In the genomic region with DNA sequence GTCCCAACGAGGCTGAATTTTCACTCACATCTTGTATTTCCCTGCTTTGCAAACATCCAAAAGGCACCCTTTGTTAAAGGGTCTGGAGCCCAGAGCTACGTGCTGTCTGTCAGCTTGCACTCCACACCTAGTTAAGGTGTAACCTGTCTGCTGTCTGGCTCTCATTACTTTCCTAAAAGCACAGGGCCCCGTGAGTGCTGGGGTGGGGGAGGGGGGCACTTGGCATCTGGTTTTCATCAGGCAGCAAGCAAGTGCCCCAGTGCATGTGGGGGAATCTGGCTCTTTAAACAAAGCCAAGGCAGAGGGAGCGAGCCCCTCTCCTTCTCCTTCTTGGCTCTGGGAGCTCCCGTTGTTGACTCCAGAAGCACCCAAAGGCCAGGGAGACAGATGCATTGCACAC, we compare ENCODE assay signal across 9 mouse cellular contexts. TPM values are rescaled to one million over a fixed set of nuclear protein-coding genes. Genes with fewer than 3 reads are reported as not detected.
A peak's percentile ranks its signal among the peaks of the same experiment; 100 is the strongest.
DNase-seq lines count a peak whose midpoint lies in the region; ATAC-seq and TF ChIP-seq lines count a peak whose summit lies in the region.
"Had no signal": no experiment of that assay in that cellular context is flagged by ENCODE, and none has a peak within 500 bp of the region (broad histone marks: within the 10 kb centered on the region; RNA-seq: fewer than 3 reads in every experiment).

No protein-coding gene starts in this region.

- H3K27ac ChIP-seq in heart, embryonic 10.5 days = peak overlapping the region; percentile 75
- H3K27ac ChIP-seq in lung, embryonic 14.5 days (ENCODE audit: low read depth) = peak overlapping the region; percentile 87
- H3K27ac ChIP-seq in intestine, embryonic 15.5 days = peak overlapping the region; percentile 38; the same call in 1 of the 2 replicates
- peak overlapping the region; percentile 52; the same call in 1 of the 2 replicates for H3K27ac ChIP-seq in stomach, embryonic 15.5 days
- no peak overlapping the region for H3K27ac ChIP-seq in thymus, adult 2 months (ENCODE audit: control insufficient read depth, insufficient read depth, low read length)

- TF ChIP-seq CTCF in lung, embryonic 14.5 days (IDR thresholded peaks at IDR 0.05; ENCODE audit: low read depth) = no peak
- no peak for TF ChIP-seq CTCF in thymus, adult 2 months (IDR thresholded peaks at IDR 0.05; ENCODE audit: borderline replicate concordance, control insufficient read depth, extremely low read depth, insufficient read depth, low read length, poor library complexity)

- H3K27me3 ChIP-seq in heart, embryonic 10.5 days (ENCODE audit: insufficient read depth, poor library complexity, severe bottlenecking) = no peaks in the 10 kb centered on the region
- no peaks in the 10 kb centered on the region for H3K27me3 ChIP-seq in lung, embryonic 14.5 days (ENCODE audit: insufficient read depth, low read length)
- no peaks in the 10 kb centered on the region for H3K27me3 ChIP-seq in intestine, embryonic 15.5 days (replicated peaks)
- H3K27me3 ChIP-seq in stomach, embryonic 15.5 days (replicated peaks) = no peaks in the 10 kb centered on the region
- H3K27me3 ChIP-seq in thymus, adult 2 months (ENCODE audit: control insufficient read depth, insufficient read depth, low read length) = no peaks in the 10 kb centered on the region

- no peak for DNase-seq in heart, embryonic 10.5 days (ENCODE audit: low spot score)
- no peak for DNase-seq in heart, adult 9 months (ENCODE audit: low spot score in 2 of 2)
- peak; percentile 46 for DNase-seq in lung, embryonic 14.5 days
- no peak for DNase-seq in lung, postnatal 10 days
- no peak for DNase-seq in thymus, adult 2 months
- DNase-seq in lung, postnatal 14 days = no peak
- DNase-seq: layer of hippocampus, adult 9-11 months had no signal

- H3K36me3 ChIP-seq in heart, embryonic 10.5 days = 0 out of 2 replicates have a peak, but pooled peaks cover 3% of the 10 kb centered on the region
- no peaks in the 10 kb centered on the region for H3K36me3 ChIP-seq in lung, embryonic 14.5 days (ENCODE audit: insufficient read depth)
- H3K36me3 ChIP-seq in intestine, embryonic 15.5 days = no peaks in the 10 kb centered on the region
- H3K36me3 ChIP-seq in stomach, embryonic 15.5 days = no peaks in the 10 kb centered on the region
- H3K36me3 ChIP-seq in thymus, adult 2 months (ENCODE audit: control insufficient read depth, insufficient read depth, low read length) = no peaks in the 10 kb centered on the region

- no peak for TF ChIP-seq POLR2A in thymus, adult 2 months (IDR thresholded peaks at IDR 0.05; ENCODE audit: control insufficient read depth, extremely low read depth, insufficient read depth, low read length, poor library complexity)

- peak overlapping the region; percentile 28; the same call in 1 of the 2 replicates for H3K4me3 ChIP-seq in heart, embryonic 10.5 days
- no peak overlapping the region for H3K4me3 ChIP-seq in lung, embryonic 14.5 days (ENCODE audit: low read depth, low read length)
- no peak overlapping the region for H3K4me3 ChIP-seq in intestine, embryonic 15.5 days (replicated peaks)
- no peak overlapping the region for H3K4me3 ChIP-seq in stomach, embryonic 15.5 days (replicated peaks)
- H3K4me3 ChIP-seq in thymus, adult 2 months (ENCODE audit: control insufficient read depth, insufficient read depth, low read length) = no peak overlapping the region

- peaks cover 88% of the 10 kb centered on the region for H3K4me1 ChIP-seq in heart, embryonic 10.5 days
- H3K4me1 ChIP-seq in lung, embryonic 14.5 days (ENCODE audit: insufficient read depth) = peaks cover 69% of the 10 kb centered on the region
- H3K4me1 ChIP-seq in intestine, embryonic 15.5 days (replicated peaks) = peaks cover 55% of the 10 kb centered on the region
- peaks cover 71% of the 10 kb centered on the region for H3K4me1 ChIP-seq in stomach, embryonic 15.5 days
- no peaks in the 10 kb centered on the region; the same call in 1 of the 2 replicates for H3K4me1 ChIP-seq in thymus, adult 2 months (replicated peaks; ENCODE audit: control insufficient read depth, insufficient read depth, low read length)

- 0 out of 2 replicates have a peak overlapping the region, but pooled peaks have one; percentile 6 for H3K4me2 ChIP-seq in lung, embryonic 14.5 days
- H3K4me2 ChIP-seq in intestine, embryonic 15.5 days (replicated peaks) = no peak overlapping the region
- no peak overlapping the region for H3K4me2 ChIP-seq in stomach, embryonic 15.5 days

- 10% methylated on average over 5 of the region's 5 CpGs for WGBS in heart, embryonic 10.5 days
- WGBS in lung, embryonic 14.5 days = 28% methylated on average over 5 of the region's 5 CpGs
- WGBS in intestine, embryonic 15.5 days = 35% methylated on average over 5 of the region's 5 CpGs
- 18% methylated on average over 5 of the region's 5 CpGs for WGBS in stomach, embryonic 15.5 days
- WGBS in thymus, adult 2 months = 90% methylated on average over 5 of the region's 5 CpGs

- no peaks in the 10 kb centered on the region for H3K9me3 ChIP-seq in heart, embryonic 10.5 days
- H3K9me3 ChIP-seq in lung, embryonic 14.5 days (ENCODE audit: low read depth, low read length) = no peaks in the 10 kb centered on the region
- no peaks in the 10 kb centered on the region for H3K9me3 ChIP-seq in intestine, embryonic 15.5 days
- H3K9me3 ChIP-seq in stomach, embryonic 15.5 days = no peaks in the 10 kb centered on the region

- ATAC-seq in lung, embryonic 14.5 days (ENCODE audit: insufficient read depth) = peak; percentile 53; the same call in 1 of the 2 replicates
- ATAC-seq in intestine, embryonic 15.5 days = 0 out of 2 replicates have a peak, but pooled peaks have one; percentile 17
- ATAC-seq in stomach, embryonic 15.5 days (ENCODE audit: insufficient read depth, low FRiP score, low read depth) = no peak

- H3K9ac ChIP-seq in lung, embryonic 14.5 days = no peak overlapping the region; the same call in 1 of the 2 replicates
- H3K9ac ChIP-seq in intestine, embryonic 15.5 days = no peak overlapping the region
- no peak overlapping the region for H3K9ac ChIP-seq in stomach, embryonic 15.5 days

RNA-seq across cellular contexts. Expression of gene Igsf3, which starts 18.5 kb away (rescaled TPM):
- 41.9 and 45.9 TPM in 2 replicates for polyA plus RNA-seq in heart, embryonic 10.5 days (2016; fragmentation: Nextera tagmentation; extraction: Ambion mirVana)
- polyA plus RNA-seq in lung, embryonic 14.5 days (2014; fragmentation: Nextera tagmentation; extraction: Ambion mirVana) = 23.4 and 24.1 TPM in 2 replicates
- polyA plus RNA-seq in intestine, embryonic 15.5 days (2015; fragmentation: Nextera tagmentation; extraction: Ambion mirVana) = 21.3 and 22.4 TPM in 2 replicates
- 32.0 and 37.0 TPM in 2 replicates for polyA plus RNA-seq in stomach, embryonic 15.5 days (2015; fragmentation: Nextera tagmentation; extraction: Ambion mirVana)
- polyA plus RNA-seq in thymus, adult 2 months (2012; rRNA removed) = 8.6 and 9.7 TPM in 2 replicates
